Mouse (Mus musculus) CH12.LX (cell line): ENCODE measurements around the gene Zscan10. TPM values are rescaled to one million over a fixed set of nuclear protein-coding genes. Genes with fewer than 3 reads are reported as not detected.
A peak's percentile ranks its signal among the peaks of the same experiment; 100 is the strongest.

ENCODE experiments used
- DNase-seq: peaks from one replicate; pipeline ENCODE4 v3.0.0-alpha.2; 2013; ENCODE audit errors: extremely low read depth
- H3K27ac ChIP-seq: 2 replicates; pipeline ENCODE4 v1.5.1; 2012; ENCODE audit warnings: low read depth, mild to moderate bottlenecking, control low read depth, moderate library complexity; ENCODE audit not compliant: insufficient read depth
- H3K27me3 ChIP-seq: replicated peaks from 2 replicates; pipeline ENCODE3; 2012; ENCODE audit warnings: inconsistent platforms
- H3K36me3 ChIP-seq, 2 experiments: replicated peaks in 1 of 2; 2 replicates each; pipeline versions ENCODE3 to v1.6.1; 2012; ENCODE audit warnings: inconsistent platforms in 1 of 2, low read length in 1 of 2, mild to moderate bottlenecking in 1 of 2, mixed read lengths in 1 of 2, moderate library complexity in 1 of 2; ENCODE audit not compliant: control insufficient read depth in 1 of 2, insufficient read depth in 1 of 2
- H3K4me1 ChIP-seq, 2 experiments: 2 replicates each; pipeline ENCODE4 v1.6.1; 2012; ENCODE audit warnings: inconsistent platforms in 1 of 2, moderate library complexity in 1 of 2; ENCODE audit not compliant: insufficient read depth in 2 of 2, control insufficient read depth in 1 of 2
- H3K4me2 ChIP-seq: 2 replicates; pipeline ENCODE4 v1.6.1; 2012; ENCODE audit warnings: low read depth, mild to moderate bottlenecking, control low read depth; ENCODE audit not compliant: poor library complexity, insufficient read depth, severe bottlenecking
- H3K4me3 ChIP-seq, 3 experiments: fragments of 150-350 bp in 1 of 3; sonication (generic) in 1 of 3; replicated peaks in 1 of 3; 2 replicates each; pipeline versions ENCODE3 to v1.5.1; 2011 to 2012; ENCODE audit warnings: low read depth in 2 of 3, low read length in 2 of 3, mild to moderate bottlenecking in 2 of 3, moderate library complexity in 2 of 3, control low read depth in 1 of 3, improper control_type of control experiment in 1 of 3, inconsistent platforms in 1 of 3, mixed read lengths in 1 of 3; ENCODE audit not compliant: poor library complexity in 1 of 3
- H3K79me2 ChIP-seq: replicated peaks from 2 replicates; pipeline ENCODE4 v1.6.1; 2012; ENCODE audit warnings: mild to moderate bottlenecking, moderate library complexity; ENCODE audit not compliant: control insufficient read depth, poor library complexity, insufficient read depth, severe bottlenecking; ENCODE audit errors: extremely low read depth
- H3K9ac ChIP-seq: 2 replicates; pipeline ENCODE4 v1.6.1; 2012; ENCODE audit warnings: low read depth, mild to moderate bottlenecking, control low read depth, moderate library complexity; ENCODE audit not compliant: insufficient read depth
- H3K9me3 ChIP-seq: replicated peaks from 2 replicates; pipeline ENCODE3; 2012; ENCODE audit warnings: low read length, inconsistent platforms, mixed read lengths
- CHD1 ChIP-seq: IDR thresholded peaks from 2 replicates; pipeline ENCODE4 v1.6.1; 2012; ENCODE audit warnings: low read depth, low read length, improper control_type of control experiment, inconsistent platforms
- CTCF ChIP-seq, 2 experiments: IDR thresholded peaks in 1 of 2; conservative IDR thresholded peaks in 1 of 2; 2 replicates each; pipeline ENCODE4 v1.5.1; 2011 to 2012; ENCODE audit warnings: low read depth in 2 of 2, low read length in 2 of 2, improper control_type of control experiment in 1 of 2, inconsistent platforms in 1 of 2, mild to moderate bottlenecking in 1 of 2, moderate library complexity in 1 of 2
- KAT2A ChIP-seq: IDR thresholded peaks from 2 replicates; pipeline ENCODE4 v1.6.1; 2012; ENCODE audit warnings: low read length, improper control_type of control experiment, inconsistent platforms; ENCODE audit not compliant: insufficient replicate concordance
- MAFK ChIP-seq: IDR thresholded peaks from 2 replicates; pipeline ENCODE4 v1.6.1; 2011; ENCODE audit warnings: low read length, improper control_type of control experiment; ENCODE audit not compliant: insufficient replicate concordance
- MAX ChIP-seq: IDR thresholded peaks from 2 replicates; pipeline ENCODE4 v1.6.1; 2011; ENCODE audit warnings: low read length, improper control_type of control experiment
- MAZ ChIP-seq: IDR thresholded peaks from 2 replicates; pipeline ENCODE4 v1.6.1; 2012; ENCODE audit warnings: low read depth, mild to moderate bottlenecking, inconsistent platforms, low read length, improper control_type of control experiment, moderate library complexity
- MYC ChIP-seq: IDR thresholded peaks from 2 replicates; pipeline ENCODE4 v1.6.1; 2011; ENCODE audit warnings: low read depth, mild to moderate bottlenecking, improper control_type of control experiment, low read length
- POLR2AphosphoS2 ChIP-seq: IDR thresholded peaks from 2 replicates; pipeline ENCODE4 v1.6.1; 2011; ENCODE audit warnings: low read depth, low read length, improper control_type of control experiment
- RAD21 ChIP-seq: IDR thresholded peaks from 2 replicates; pipeline ENCODE4 v1.6.1; 2011; ENCODE audit warnings: low read depth, mild to moderate bottlenecking, low read length, improper control_type of control experiment, moderate library complexity
- TBP ChIP-seq: conservative IDR thresholded peaks from 2 replicates; pipeline ENCODE4 v1.6.1; 2011; ENCODE audit warnings: low read depth, low read length, improper control_type of control experiment
- UBTF ChIP-seq: IDR thresholded peaks from 2 replicates; pipeline ENCODE4 v1.6.1; 2012; ENCODE audit warnings: low read depth, mild to moderate bottlenecking, inconsistent platforms, low read length, improper control_type of control experiment, moderate library complexity
- ZC3H11A ChIP-seq: IDR thresholded peaks from 2 replicates; pipeline ENCODE4 v1.6.1; 2012; ENCODE audit warnings: low read depth, mild to moderate bottlenecking, inconsistent platforms, low read length, improper control_type of control experiment
- ZKSCAN1 ChIP-seq: IDR thresholded peaks from 2 replicates; pipeline ENCODE4 v1.6.1; 2012; ENCODE audit warnings: low read depth, inconsistent platforms, low read length, improper control_type of control experiment, borderline replicate concordance
- dilution Hi-C: fragments of 300-500 bp; cut with MboI; formaldehyde crosslinking; loops from 2 replicates; pipeline ENCODE4 v1.14.3; 2020; ENCODE audit warnings: low sequenced_read_pairs; ENCODE audit not compliant: extremely low pct_unique_long_range_greater_than_20kb, extremely low pct_ligation_motif_present
- in situ Hi-C: fragments of 300-500 bp; cut with MboI; formaldehyde crosslinking; loops from 3 replicates; pipeline ENCODE4 v1.14.3; 2019; ENCODE audit warnings: low sequenced_read_pairs, low pct_ligation_motif_present, low pct_unique_long_range_greater_than_20kb, mixed read lengths
- polyA plus RNA-seq: library from polyadenylated mRNA; unstranded; fragments of >175 nt; gene quantifications from 2 replicates; pipeline ENCODE4 v1.2.1, GENCODE M21; 2012; ENCODE audit warnings: low read depth; ENCODE audit not compliant: insufficient read length
- total RNA-seq, 2 experiments: library from RNA; depleted of rRNA; stranded (reverse); fragments of 300-350 nt in 1 of 2; fragments of >200 nt in 1 of 2; gene quantifications; 2 replicates each; pipeline ENCODE4 v1.2.3; 2012 to 2014

The Zscan10 gene
- total and polyA plus RNA-seq, 3 experiments: not detected

GRCm38 (mm10) chr17:23551416-23551815, 49.2 kb upstream of the Zscan10 start:
- H3K27ac ChIP-seq: no peak overlapping the region

GRCm38 (mm10) chr17:23551963-23552362, 48.7 kb upstream of the Zscan10 start:
- no peaks in the 10 kb centered on the region for H3K79me2 ChIP-seq
- H3K4me1 ChIP-seq: peaks cover 0 to 19% of the 10 kb centered on the region in 2 experiments; a peak in 3 of 4 replicates
- H3K27me3 ChIP-seq: no peaks in the 10 kb centered on the region
- no peak overlapping the region for H3K9ac ChIP-seq
- DNase-seq: no peak
- peaks cover 8 to 31% of the 10 kb centered on the region in 2 experiments for H3K36me3 ChIP-seq
- no peak overlapping the region for H3K4me3 ChIP-seq
- H3K4me2 ChIP-seq: no peak overlapping the region
- in situ Hi-C loops (loop anchor here (10.0 kb wide), 1 partner anchor 367 kb away; no protein-coding TSS in a partner anchor), dilution Hi-C loops (no loop called here)
- TF ChIP-seq MAZ: no peak
- TF ChIP-seq MYC: no peak
- no peak for TF ChIP-seq CHD1
- TF ChIP-seq MAFK: no peak
- TF ChIP-seq RAD21: no peak
- no peak for TF ChIP-seq CTCF (conservative IDR thresholded peaks at IDR 0.05 in 1 of 2, IDR thresholded peaks at IDR 0.05 in 1 of 2; ENCODE audit: low read depth in 2 of 2, low read length in 2 of 2)
- TF ChIP-seq MAX: no peak
- TF ChIP-seq UBTF: no peak
- no peak for TF ChIP-seq ZKSCAN1
- no peak overlapping the region for H3K27ac ChIP-seq
- no peaks in the 10 kb centered on the region for H3K9me3 ChIP-seq

More at GRCm38 (mm10) chr17:23551416-23551815, 49.2 kb upstream of the Zscan10 start:
- peaks cover 0 to 19% of the 10 kb centered on the region in 2 experiments; a peak in 3 of 4 replicates for H3K4me1 ChIP-seq
- no peaks in the 10 kb centered on the region for H3K9me3 ChIP-seq
- no peaks in the 10 kb centered on the region for H3K27me3 ChIP-seq
- no peaks in the 10 kb centered on the region for H3K79me2 ChIP-seq
- H3K4me2 ChIP-seq: peak overlapping the region; percentile 58
- H3K36me3 ChIP-seq: peaks cover 3 to 26% of the 10 kb centered on the region in 2 experiments
- in situ Hi-C loops: loop anchor here (10.0 kb wide), 1 partner anchor 367 kb away; no protein-coding TSS in a partner anchor
- H3K9ac ChIP-seq: peak overlapping the region; percentile 72; the same call in 1 of the 2 replicates
- H3K4me3 ChIP-seq: peak overlapping the region in 2 of 3 experiments; percentile 66 to 71
- no peak for DNase-seq
- TF ChIP-seq POLR2AphosphoS2 (no peak), ZC3H11A (no peak), KAT2A (no peak), MAX (no peak), ZKSCAN1 (no peak), UBTF (no peak), TBP (no peak), CTCF (conservative IDR thresholded peaks at IDR 0.05 in 1 of 2, IDR thresholded peaks at IDR 0.05 in 1 of 2; ENCODE audit: low read depth in 2 of 2, low read length in 2 of 2) (no peak)
- TF ChIP-seq, all 38 proteins: peak for 0
- dilution Hi-C loops: no loop called here
